Mouse (Mus musculus) heart, adult 2 months (tissue): ENCODE measurements around the gene Cym.

Experiments
- CTCF ChIP-seq: fragments of 200-600 bp; IDR thresholded peaks from 2 replicates; pipeline ENCODE4 v1.8.1; 2022; ENCODE audit warnings: antibody characterized with exemption, mild to moderate bottlenecking, moderate library complexity
- POLR2A ChIP-seq: fragments of 200-500 bp; IDR thresholded peaks from 2 replicates; pipeline ENCODE4 v1.6.1; 2011; ENCODE audit warnings: mild to moderate bottlenecking, low read depth, low read length, control low read depth; ENCODE audit not compliant: insufficient read depth

DNA sequence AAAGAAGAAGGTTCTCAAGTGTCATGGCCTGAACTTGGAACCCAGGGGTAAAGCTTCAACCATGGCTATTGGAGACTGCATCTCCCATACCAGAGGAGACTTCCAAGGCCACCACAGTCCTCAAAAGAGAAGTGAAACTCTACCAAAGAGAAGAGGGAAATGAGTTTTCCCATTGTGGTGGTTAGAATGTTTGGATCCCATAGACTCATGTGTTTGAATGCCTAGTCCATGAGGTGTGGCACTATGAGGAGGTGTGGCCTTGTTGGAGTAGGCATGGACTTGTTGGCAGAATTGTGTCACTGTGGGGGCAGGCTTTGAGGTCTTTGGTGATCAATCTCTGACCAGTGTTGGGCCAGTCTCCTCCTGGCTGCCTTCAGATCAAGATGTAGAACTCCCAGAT is 16.4 kb downstream of the Cym start:
- TF ChIP-seq CTCF (no peak), POLR2A (no peak)
